Mouse (Mus musculus): ENCODE measurements around the gene Pnmal2.
A peak's percentile ranks its signal among the peaks of the same experiment; 100 is the strongest.

DNA sequence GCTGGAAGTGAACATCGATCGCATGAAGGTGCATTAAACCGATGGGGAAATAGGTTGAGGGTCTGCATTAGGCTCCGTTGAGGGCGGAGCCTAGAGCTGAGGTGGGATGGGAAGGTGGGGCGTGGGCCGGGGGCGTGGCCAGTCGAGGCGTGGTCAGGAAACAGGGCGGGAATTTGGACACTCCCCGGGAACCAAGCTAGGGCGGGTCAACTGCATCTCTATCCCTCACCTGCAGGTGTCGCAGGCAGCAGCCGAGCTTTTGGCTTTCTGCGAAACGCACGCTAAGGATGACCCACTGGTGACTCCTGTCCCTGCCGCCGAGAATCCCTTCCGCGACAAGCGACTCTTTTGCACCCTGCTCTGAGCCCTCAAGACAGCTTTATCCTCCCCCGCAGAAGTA is 49.5 kb upstream of the Pnmal2 start:
- TF ChIP-seq CTCF (IDR thresholded peaks at IDR 0.05) (peak; percentile 91), EP300 (IDR thresholded peaks at IDR 0.05) (no peak)
